In the genomic region with DNA sequence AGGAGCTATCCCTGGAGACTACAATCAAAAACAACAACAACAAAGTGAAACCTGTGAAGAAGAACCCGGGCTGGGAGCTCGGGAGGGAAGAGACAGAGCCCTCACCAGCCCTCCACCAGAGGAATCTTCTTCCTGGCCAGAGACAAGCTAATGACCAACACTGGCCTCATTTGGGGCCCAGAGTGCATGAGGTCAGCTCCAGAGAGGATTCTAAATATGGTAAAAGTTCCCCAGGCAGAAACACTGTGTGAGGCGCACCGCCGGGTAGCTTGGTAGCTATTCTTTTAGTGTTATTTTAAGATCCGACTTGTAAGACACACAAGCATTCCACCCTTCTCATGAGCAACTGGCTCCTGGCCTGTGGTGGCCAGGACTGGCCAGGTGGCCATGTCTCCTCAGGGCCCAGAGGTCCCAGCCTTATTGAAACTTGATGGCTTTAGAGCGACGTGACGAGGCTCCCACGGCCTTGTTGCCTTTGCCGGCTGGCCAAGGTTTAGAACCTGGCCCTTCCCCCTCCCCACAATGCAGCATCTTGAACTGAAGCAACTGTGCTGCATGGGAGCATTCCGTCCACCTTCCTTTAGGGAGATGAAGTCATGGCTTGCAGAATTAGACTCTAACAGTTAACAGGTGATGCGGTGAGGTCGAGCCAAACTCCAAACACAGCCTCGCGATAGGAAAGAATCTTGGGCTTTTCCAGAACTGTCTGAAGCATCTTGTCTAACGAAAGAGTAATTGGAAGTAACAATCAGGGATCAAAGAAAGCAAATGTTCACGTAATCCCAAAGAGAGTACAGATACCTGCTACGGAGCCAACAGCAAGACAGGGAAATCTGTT, we compare ENCODE assay signal across 16 mouse cellular contexts. TPM values are rescaled to one million over a fixed set of nuclear protein-coding genes. Genes with fewer than 3 reads are reported as not detected.
DNase-seq lines count a peak whose midpoint lies in the region; ATAC-seq and TF ChIP-seq lines count a peak whose summit lies in the region.
"Had no signal": no experiment of that assay in that cellular context is flagged by ENCODE, and none has a peak within 500 bp of the region (broad histone marks: within the 10 kb centered on the region; RNA-seq: fewer than 3 reads in every experiment).

No protein-coding gene starts in this region.

- intact Hi-C loops in heart, postnatal 14 days (cut with DNase I) = loop anchor here (5.0 kb wide), 1 partner anchor 41 kb away; no protein-coding TSS in a partner anchor

- H3K36me3 ChIP-seq in heart, embryonic 12.5 days = 0 out of 2 replicates have a peak, but pooled peaks cover 5% of the 10 kb centered on the region
- no peaks in the 10 kb centered on the region for H3K36me3 ChIP-seq in testis, adult 2 months (ENCODE audit: control insufficient read depth, insufficient read depth, low read length)
- H3K36me3 ChIP-seq in limb, embryonic 10.5 days = peaks cover 99% of the 10 kb centered on the region
- 0 out of 2 replicates have a peak, but pooled peaks cover 2% of the 10 kb centered on the region for H3K36me3 ChIP-seq in stomach, postnatal 0 days (ENCODE audit: control insufficient read depth, insufficient read depth, low read length)
- H3K36me3 ChIP-seq in neural tube, embryonic 15.5 days = no peaks in the 10 kb centered on the region

- TF ChIP-seq POLR2A in testis, adult 2 months (IDR thresholded peaks at IDR 0.05; ENCODE audit: control insufficient read depth, low read depth, low read length) = no peak

- ATAC-seq in heart, embryonic 12.5 days (ENCODE audit: insufficient number of reproducible peaks, low FRiP score) = no peak
- ATAC-seq in stomach, postnatal 0 days (ENCODE audit: low FRiP score, low TSS enrichment) = no peak
- no peak for ATAC-seq in neural tube, embryonic 15.5 days (ENCODE audit: low FRiP score)
- ATAC-seq: forebrain, postnatal 0 days; hindbrain, embryonic 16.5 days; liver, postnatal 0 days; midbrain, embryonic 13.5 days had no signal

- no peak for DNase-seq in heart, postnatal 14 days
- no peak for DNase-seq in testis, postnatal 14 days (ENCODE audit: low spot score)
- DNase-seq in limb, embryonic 10.5 days (ENCODE audit: low spot score) = no peak
- no peak for DNase-seq in stomach, postnatal 0 days (ENCODE audit: low spot score)
- DNase-seq in layer of hippocampus, postnatal 10 days (ENCODE audit: low spot score in 2 of 2) = no peak
- DNase-seq: B cell, adult 2 months; forebrain, postnatal 0 days; kidney, postnatal 10 days; liver, postnatal 0 days; thymus, adult 2 months had no signal

- TF ChIP-seq CTCF in testis, adult 2 months (IDR thresholded peaks at IDR 0.05; ENCODE audit: control insufficient read depth, insufficient read depth, insufficient replicate concordance, low read depth, low read length) = no peak
- no peak for TF ChIP-seq CTCF in stomach, postnatal 0 days (IDR thresholded peaks at IDR 0.05; ENCODE audit: low read depth)

- no peaks in the 10 kb centered on the region for H3K27me3 ChIP-seq in heart, embryonic 12.5 days (replicated peaks)
- H3K27me3 ChIP-seq in testis, adult 2 months (ENCODE audit: control insufficient read depth, insufficient read depth, low read length) = no peaks in the 10 kb centered on the region
- no peaks in the 10 kb centered on the region for H3K27me3 ChIP-seq in limb, embryonic 10.5 days (ENCODE audit: low read depth, poor library complexity, severe bottlenecking)
- H3K27me3 ChIP-seq in stomach, postnatal 0 days (ENCODE audit: control insufficient read depth, insufficient read depth, low read length) = no peaks in the 10 kb centered on the region
- H3K27me3 ChIP-seq in neural tube, embryonic 15.5 days (replicated peaks) = no peaks in the 10 kb centered on the region
- H3K27me3 ChIP-seq: midbrain, embryonic 13.5 days had no signal

- H3K4me3 ChIP-seq in heart, embryonic 12.5 days = no peak overlapping the region
- H3K4me3 ChIP-seq in testis, adult 2 months (ENCODE audit: control insufficient read depth, low read depth, low read length) = no peak overlapping the region
- H3K4me3 ChIP-seq in limb, embryonic 10.5 days = no peak overlapping the region
- H3K4me3 ChIP-seq in stomach, postnatal 0 days (ENCODE audit: low read depth, low read length) = no peak overlapping the region
- H3K4me3 ChIP-seq in neural tube, embryonic 15.5 days (replicated peaks) = no peak overlapping the region
- H3K4me3 ChIP-seq: midbrain, embryonic 13.5 days had no signal

- no peak for TF ChIP-seq EP300 in stomach, postnatal 0 days (optimal IDR thresholded peaks at IDR 0.05)

- H3K4me1 ChIP-seq in heart, embryonic 12.5 days (replicated peaks) = peaks cover 83% of the 10 kb centered on the region
- peaks cover 9% of the 10 kb centered on the region for H3K4me1 ChIP-seq in testis, adult 2 months (ENCODE audit: control insufficient read depth, insufficient read depth, low read length)
- peaks cover 80% of the 10 kb centered on the region for H3K4me1 ChIP-seq in limb, embryonic 10.5 days
- peaks cover 35% of the 10 kb centered on the region for H3K4me1 ChIP-seq in stomach, postnatal 0 days (replicated peaks; ENCODE audit: control insufficient read depth, insufficient read depth)
- peaks cover 74% of the 10 kb centered on the region for H3K4me1 ChIP-seq in neural tube, embryonic 15.5 days

- 58% methylated on average over 19 of the region's 19 CpGs for WGBS in heart, embryonic 12.5 days
- WGBS in limb, embryonic 10.5 days = 72% methylated on average over 19 of the region's 19 CpGs
- 58% methylated on average over 19 of the region's 19 CpGs for WGBS in stomach, postnatal 0 days
- WGBS in neural tube, embryonic 15.5 days = 69% methylated on average over 19 of the region's 19 CpGs

- peak overlapping the region; percentile 89 for H3K27ac ChIP-seq in heart, embryonic 12.5 days (ENCODE audit: poor library complexity, severe bottlenecking)
- H3K27ac ChIP-seq in testis, adult 2 months (ENCODE audit: control insufficient read depth, insufficient read depth, low read depth, low read length) = 0 out of 2 replicates have a peak overlapping the region, but pooled peaks have one; percentile 10
- H3K27ac ChIP-seq in limb, embryonic 10.5 days = 0 out of 2 replicates have a peak overlapping the region, but pooled peaks have one; percentile 72
- peak overlapping the region; percentile 79 for H3K27ac ChIP-seq in stomach, postnatal 0 days (replicated peaks)
- no peak overlapping the region; the same call in 1 of the 2 replicates for H3K27ac ChIP-seq in neural tube, embryonic 15.5 days (replicated peaks)
- H3K27ac ChIP-seq: macrophage; midbrain, embryonic 13.5 days had no signal

- no peaks in the 10 kb centered on the region for H3K9me3 ChIP-seq in heart, embryonic 12.5 days (replicated peaks)
- H3K9me3 ChIP-seq in limb, embryonic 10.5 days (replicated peaks) = no peaks in the 10 kb centered on the region
- no peaks in the 10 kb centered on the region for H3K9me3 ChIP-seq in stomach, postnatal 0 days (ENCODE audit: control insufficient read depth, low read length)
- H3K9me3 ChIP-seq in neural tube, embryonic 15.5 days (replicated peaks) = no peaks in the 10 kb centered on the region
- H3K9me3 ChIP-seq: midbrain, embryonic 13.5 days had no signal

- H3K9ac ChIP-seq in heart, embryonic 12.5 days = no peak overlapping the region
- no peak overlapping the region for H3K9ac ChIP-seq in stomach, postnatal 0 days (ENCODE audit: low read length)
- H3K9ac ChIP-seq in neural tube, embryonic 15.5 days (replicated peaks) = no peak overlapping the region
- H3K9ac ChIP-seq: forebrain, postnatal 0 days; liver, postnatal 0 days; midbrain, embryonic 13.5 days had no signal

- peak overlapping the region; percentile 26; the same call in 1 of the 2 replicates for H3K4me2 ChIP-seq in heart, embryonic 12.5 days
- no peak overlapping the region for H3K4me2 ChIP-seq in stomach, postnatal 0 days (replicated peaks; ENCODE audit: low read depth)
- no peak overlapping the region for H3K4me2 ChIP-seq in neural tube, embryonic 15.5 days
- H3K4me2 ChIP-seq: midbrain, embryonic 13.5 days had no signal

RNA-seq across cellular contexts. Expression of a gene that starts 25.2 kb away (rescaled TPM):
- 141 and 152 TPM in 2 replicates for polyA plus RNA-seq in heart, embryonic 12.5 days (2016; fragmentation: Nextera tagmentation; extraction: Ambion mirVana)
- 10 to 100 TPM; 68.3 to 68.5 TPM for total RNA-seq in heart, postnatal 14 days (2021)
- 56.3 and 61.0 TPM in 2 replicates for polyA plus RNA-seq in testis, adult 2 months (2012; rRNA removed)
- polyA plus RNA-seq in limb, embryonic 10.5 days (2016; fragmentation: Nextera tagmentation; extraction: Ambion mirVana) = 642 and 645 TPM in 2 replicates
- polyA plus RNA-seq in stomach, postnatal 0 days (2015; fragmentation: Nextera tagmentation; extraction: Ambion mirVana) = 150 and 157 TPM in 2 replicates
- 100 to 1,000 TPM; 122 to 128 TPM for total RNA-seq in layer of hippocampus, postnatal 10 days (2021)
- polyA plus RNA-seq in neural tube, embryonic 15.5 days (2015; fragmentation: Nextera tagmentation; extraction: Ambion mirVana) = 244 and 272 TPM in 2 replicates
